Mouse (Mus musculus) heart, adult 2 months (tissue): ENCODE measurements around the gene Rftn2. TPM values are rescaled to one million over a fixed set of nuclear protein-coding genes. Genes with fewer than 3 reads are reported as not detected.

Experiments
- DNase-seq, 2 experiments: peaks; one replicate each; pipeline ENCODE4 v3.0.0; 2021
- H3K27ac ChIP-seq: fragments of 200-600 bp; 2 replicates; pipeline ENCODE4 v1.8.1; 2022
- H3K27me3 ChIP-seq: fragments of 200-500 bp; 2 replicates; pipeline ENCODE4 v1.6.1; 2012; ENCODE audit warnings: mild to moderate bottlenecking, low read length, inconsistent platforms, mixed read lengths; ENCODE audit not compliant: control insufficient read depth, insufficient read depth
- H3K36me3 ChIP-seq: fragments of 200-500 bp; 2 replicates; pipeline ENCODE4 v1.6.1; 2012; ENCODE audit warnings: low read length, inconsistent platforms; ENCODE audit not compliant: control insufficient read depth, insufficient read depth
- H3K4me1 ChIP-seq: fragments of 200-500 bp; 2 replicates; pipeline ENCODE4 v1.6.1; 2011; ENCODE audit warnings: low read length; ENCODE audit not compliant: control insufficient read depth, insufficient read depth
- H3K4me3 ChIP-seq: fragments of 200-600 bp; 2 replicates; pipeline ENCODE4 v1.8.1; 2022
- H3K79me2 ChIP-seq: fragments of 200-500 bp; replicated peaks from 2 replicates; pipeline ENCODE4 v1.6.1; 2012; ENCODE audit warnings: mild to moderate bottlenecking, inconsistent platforms, low read length, moderate library complexity, mixed read lengths; ENCODE audit not compliant: control insufficient read depth, insufficient read depth
- H3K9ac ChIP-seq: fragments of 200-500 bp; 2 replicates; pipeline ENCODE4 v1.6.1; 2012; ENCODE audit warnings: low read depth, mild to moderate bottlenecking, control low read depth, inconsistent platforms, low read length, mixed read lengths
- CTCF ChIP-seq: fragments of 200-600 bp; IDR thresholded peaks from 2 replicates; pipeline ENCODE4 v1.8.1; 2022; ENCODE audit warnings: antibody characterized with exemption, mild to moderate bottlenecking, moderate library complexity
- EP300 ChIP-seq: fragments of 200-500 bp; IDR thresholded peaks from 2 replicates; pipeline ENCODE4 v1.6.1; 2011; ENCODE audit warnings: low read depth, low read length, control low read depth; ENCODE audit not compliant: insufficient read depth
- POLR2A ChIP-seq: fragments of 200-500 bp; IDR thresholded peaks from 2 replicates; pipeline ENCODE4 v1.6.1; 2011; ENCODE audit warnings: mild to moderate bottlenecking, low read depth, low read length, control low read depth; ENCODE audit not compliant: insufficient read depth
- WGBS: fragments of 180-500 bp; shearing (Covaris S2); methylation state at CpG from one replicate; pipeline ENCODE4 v1.1.7; 2018; 5-methylcytosine and 5-hydroxymethylcytosine counted together
- intact Hi-C: fragments of 180-260 bp; cut with DNase I; formaldehyde crosslinking; loops from one replicate; pipeline ENCODE4 v1.15.1; 2025
- polyA plus RNA-seq: library from polyadenylated mRNA; depleted of rRNA; stranded (reverse); fragments of >200 nt; gene quantifications from 2 replicates; pipeline ENCODE4 v1.2.3, GENCODE M21; 2012
- total RNA-seq, 2 experiments: library from RNA; stranded (reverse); gene quantifications; 2 replicates each; pipeline ENCODE4 v1.2.3; 2021

Rftn2 gene
- total and polyA plus RNA-seq, 3 experiments = 2.7 to 12.8 (median 12.1) TPM

DNA sequence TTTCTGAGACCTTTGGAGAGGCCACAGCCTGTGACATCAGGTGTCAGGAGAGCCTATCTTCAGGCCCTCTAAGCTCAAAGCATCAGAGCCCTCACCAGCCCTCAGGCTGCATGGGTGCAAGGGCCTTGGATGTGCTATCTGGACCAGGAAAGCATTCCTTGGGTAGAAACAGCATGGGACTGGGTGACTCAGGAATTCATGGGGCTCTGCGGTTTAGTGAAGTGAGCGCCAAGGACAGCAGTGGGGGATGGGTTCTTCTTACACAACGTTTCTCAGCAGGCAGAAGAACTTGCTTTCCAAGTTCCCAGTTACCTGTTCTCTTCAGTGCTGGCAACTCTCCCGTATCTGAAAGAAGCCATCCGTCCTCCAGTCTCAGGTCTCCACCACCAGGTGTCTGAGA lies 62.6 kb downstream of the Rftn2 start:
- WGBS = 66% methylated on average over 5 of the region's 5 CpGs
- intact Hi-C loops = no loop called here
- H3K9ac ChIP-seq = no peak overlapping the region
- H3K27ac ChIP-seq = no peak overlapping the region
- no peak for DNase-seq
- no peaks in the 10 kb centered on the region for H3K36me3 ChIP-seq
- no peak overlapping the region for H3K4me3 ChIP-seq
- H3K27me3 ChIP-seq = no peaks in the 10 kb centered on the region
- no peak for TF ChIP-seq CTCF
- TF ChIP-seq POLR2A = no peak
- TF ChIP-seq EP300 = no peak
- no peaks in the 10 kb centered on the region; the same call in 1 of the 2 replicates for H3K4me1 ChIP-seq
- H3K79me2 ChIP-seq = no peaks in the 10 kb centered on the region

DNA sequence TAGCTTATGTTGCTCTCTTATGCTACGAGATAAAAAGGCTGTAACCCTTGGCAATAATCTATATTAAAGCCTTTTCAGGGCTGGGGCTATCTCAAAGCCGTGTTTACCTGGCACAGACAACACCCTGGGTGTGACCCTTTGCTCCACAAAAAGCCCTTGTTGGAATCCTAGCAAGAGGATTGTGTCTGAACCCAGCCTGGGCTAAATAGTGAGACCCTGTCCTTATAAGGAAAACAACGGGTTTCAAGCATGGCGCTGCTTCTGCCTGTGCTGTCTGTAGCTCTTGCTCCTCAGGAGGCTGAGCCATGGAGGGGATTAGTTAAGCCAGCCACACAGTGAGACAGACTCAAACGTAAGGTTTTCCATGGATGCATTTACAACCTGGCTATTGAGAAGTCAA lies 63.8 kb downstream of the Rftn2 start:
- intact Hi-C loops = no loop called here
- no peaks in the 10 kb centered on the region for H3K36me3 ChIP-seq
- H3K4me1 ChIP-seq = no peaks in the 10 kb centered on the region; the same call in 1 of the 2 replicates
- 74% methylated on average over 5 of the region's 5 CpGs for WGBS
- no peak overlapping the region for H3K9ac ChIP-seq
- H3K27ac ChIP-seq = no peak overlapping the region
- DNase-seq = no peak
- H3K79me2 ChIP-seq = no peaks in the 10 kb centered on the region
- TF ChIP-seq EP300 (no peak), POLR2A (no peak), CTCF (no peak)
- H3K27me3 ChIP-seq = no peaks in the 10 kb centered on the region
- no peak overlapping the region for H3K4me3 ChIP-seq

DNA sequence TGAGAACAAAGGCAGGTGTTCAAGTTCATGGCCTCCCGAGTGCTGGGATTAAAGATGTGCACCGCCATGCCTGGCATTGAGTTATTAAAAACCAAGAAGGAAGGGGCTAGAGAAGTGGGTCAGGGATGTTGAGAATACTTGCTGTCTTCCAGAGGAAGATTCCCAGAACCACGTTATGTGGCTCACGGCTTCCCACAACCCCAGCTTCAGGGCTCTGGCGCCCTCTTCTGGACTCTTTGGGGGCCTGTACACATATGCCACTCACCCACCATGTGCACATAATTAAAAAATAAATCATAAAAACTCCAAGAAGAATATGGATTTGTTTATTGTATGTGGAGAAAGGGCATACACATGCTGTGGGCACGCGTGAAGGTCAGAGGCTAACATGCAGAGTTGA lies 64.7 kb downstream of the Rftn2 start:
- no peaks in the 10 kb centered on the region; the same call in 1 of the 2 replicates for H3K4me1 ChIP-seq
- no peaks in the 10 kb centered on the region for H3K27me3 ChIP-seq
- intact Hi-C loops = no loop called here
- H3K9ac ChIP-seq = no peak overlapping the region
- no peak overlapping the region for H3K4me3 ChIP-seq
- H3K36me3 ChIP-seq = no peaks in the 10 kb centered on the region
- H3K79me2 ChIP-seq = no peaks in the 10 kb centered on the region
- WGBS = 78% methylated on average over 7 of the region's 7 CpGs
- TF ChIP-seq EP300 (no peak), POLR2A (no peak), CTCF (peak; percentile 61)
- DNase-seq = no peak
- H3K27ac ChIP-seq = no peak overlapping the region

DNA sequence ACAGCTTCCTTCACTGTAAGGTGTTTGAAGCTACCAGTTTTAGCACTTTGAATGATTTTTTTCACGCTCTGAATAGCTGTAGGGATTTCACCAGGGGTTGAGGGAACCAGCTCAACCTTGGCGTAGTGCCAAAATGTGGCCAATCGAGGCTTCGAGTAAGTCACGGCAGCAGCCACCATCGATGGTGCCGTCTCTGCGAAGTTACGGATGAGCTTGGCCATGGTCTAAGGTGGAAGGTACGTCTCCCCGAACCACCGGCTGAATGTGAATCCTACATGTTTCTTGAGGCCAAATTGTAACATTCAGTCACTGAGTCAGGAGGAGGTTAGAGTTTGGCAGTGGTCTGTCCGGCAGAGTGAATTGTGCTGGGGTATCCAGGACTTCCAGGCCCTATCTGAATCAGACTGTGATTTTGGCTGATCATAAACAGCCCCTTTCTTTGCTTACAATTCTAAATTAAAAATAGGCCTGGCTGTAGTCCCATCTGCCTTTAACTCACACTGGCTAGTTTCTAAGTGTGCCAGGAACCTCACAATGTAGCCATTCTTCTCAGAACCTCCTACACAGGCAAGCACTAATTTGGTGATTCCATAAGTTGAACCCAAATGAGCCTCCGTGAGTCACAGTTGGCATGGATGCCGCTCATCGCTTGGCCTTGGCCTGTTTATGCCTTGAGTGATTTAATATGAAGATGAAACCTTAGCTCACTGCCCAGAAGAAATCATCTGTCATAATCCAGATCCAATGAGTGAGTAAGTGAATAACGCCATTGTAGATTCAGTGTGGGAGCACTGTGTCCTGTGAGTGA lies 65.5 kb downstream of the Rftn2 start:
- no peak for DNase-seq
- H3K4me1 ChIP-seq = no peaks in the 10 kb centered on the region; the same call in 1 of the 2 replicates
- intact Hi-C loops = no loop called here
- H3K9ac ChIP-seq = no peak overlapping the region
- no peaks in the 10 kb centered on the region for H3K79me2 ChIP-seq
- H3K27me3 ChIP-seq = no peaks in the 10 kb centered on the region
- H3K27ac ChIP-seq = no peak overlapping the region
- WGBS = 79% methylated on average over 17 of the region's 17 CpGs
- H3K36me3 ChIP-seq = no peaks in the 10 kb centered on the region
- TF ChIP-seq EP300 (no peak), POLR2A (no peak), CTCF (no peak)
- H3K4me3 ChIP-seq = no peak overlapping the region

DNA sequence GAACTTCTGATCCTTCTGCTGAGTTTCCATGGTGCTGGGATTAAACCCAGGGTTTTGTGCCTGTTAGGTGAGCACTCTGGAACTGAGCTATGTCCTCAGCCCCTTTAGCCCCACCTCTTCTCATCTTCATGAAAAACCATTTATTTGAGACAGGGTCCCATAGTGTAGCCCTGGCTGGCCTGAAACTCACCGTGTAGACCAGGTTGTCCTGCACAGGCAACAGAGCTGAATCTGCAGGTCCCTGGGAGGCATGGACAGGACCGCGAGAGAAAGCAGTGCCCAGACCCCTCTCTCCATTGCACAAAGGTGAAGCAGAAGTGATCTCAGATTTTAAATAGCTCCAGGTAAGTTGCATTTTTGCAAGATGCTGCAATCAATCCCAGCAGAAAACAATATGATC lies 66.4 kb downstream of the Rftn2 start:
- no peak for TF ChIP-seq POLR2A
- TF ChIP-seq EP300 = no peak
- no peak for TF ChIP-seq CTCF
- H3K4me1 ChIP-seq = no peaks in the 10 kb centered on the region; the same call in 1 of the 2 replicates
- 88% methylated on average over 3 of the region's 3 CpGs for WGBS
- no peak overlapping the region for H3K4me3 ChIP-seq
- no peak for DNase-seq
- no peaks in the 10 kb centered on the region for H3K36me3 ChIP-seq
- no peaks in the 10 kb centered on the region for H3K79me2 ChIP-seq
- H3K27me3 ChIP-seq = no peaks in the 10 kb centered on the region
- intact Hi-C loops = no loop called here
- H3K9ac ChIP-seq = no peak overlapping the region
- no peak overlapping the region for H3K27ac ChIP-seq

DNA sequence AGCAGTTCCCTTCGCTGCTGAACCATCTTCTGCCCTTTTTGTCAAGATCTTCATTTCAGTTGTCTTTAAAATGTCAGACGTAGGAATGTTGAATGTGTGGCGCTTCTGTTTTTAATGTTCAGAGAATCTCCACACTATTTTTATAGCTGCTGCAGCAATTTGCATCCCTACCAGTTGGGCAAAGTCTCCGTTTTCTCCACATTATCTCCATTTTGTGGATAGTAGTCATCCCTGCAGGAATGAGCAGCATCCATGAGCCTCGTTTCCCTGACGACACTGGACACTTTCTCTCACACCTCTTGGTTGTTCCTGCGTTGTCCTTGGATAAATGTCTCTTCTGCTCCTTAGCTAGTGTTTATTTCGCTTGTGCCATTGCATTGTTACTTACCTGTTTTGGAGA lies 67.8 kb downstream of the Rftn2 start:
- Histone ChIP-seq H3K27ac (no peak overlapping the region), H3K4me1 (no peaks in the 10 kb centered on the region; the same call in 1 of the 2 replicates), H3K36me3 (no peaks in the 10 kb centered on the region), H3K27me3 (no peaks in the 10 kb centered on the region), H3K9ac (no peak overlapping the region), H3K79me2 (no peaks in the 10 kb centered on the region), H3K4me3 (no peak overlapping the region)
- no peak for DNase-seq
- intact Hi-C loops = no loop called here
- WGBS = 92% methylated on average over 8 of the region's 8 CpGs
- TF ChIP-seq CTCF (no peak), POLR2A (no peak), EP300 (no peak)
